Mouse (Mus musculus) lung, embryonic 16.5 days (tissue): ENCODE data around the gene Tppp3. TPM values are rescaled to one million over a fixed set of nuclear protein-coding genes. Genes with fewer than 3 reads are reported as not detected.
A peak's percentile ranks its signal among the peaks of the same experiment; 100 is the strongest.

Experiments
- ATAC-seq: fragments of 200-750 bp; cut with Nextera tagmentation; 2 replicates; pipeline ENCODE4 v1.8.0; 2017; ENCODE audit warnings: low read depth, mild to moderate bottlenecking, moderate library complexity
- H3K27ac ChIP-seq: fragments of 300-500 bp; sonication (generic); 2 replicates; pipeline ENCODE4 v1.5.1; 2014; ENCODE audit warnings: mild to moderate bottlenecking, control low read depth, low read length
- H3K27me3 ChIP-seq: fragments of 300-500 bp; sonication (generic); 2 replicates; pipeline ENCODE4 v1.6.1; 2014; ENCODE audit warnings: low read depth, low read length, mixed read lengths; ENCODE audit not compliant: control insufficient read depth, insufficient read depth
- H3K36me3 ChIP-seq: fragments of 300-500 bp; sonication (generic); 2 replicates; pipeline ENCODE4 v1.6.1; 2014; ENCODE audit warnings: low read length; ENCODE audit not compliant: control insufficient read depth, insufficient read depth
- H3K4me1 ChIP-seq: fragments of 300-500 bp; sonication (generic); replicated peaks from 2 replicates; pipeline ENCODE4 v1.6.1; 2014; ENCODE audit warnings: low read length, mixed read lengths; ENCODE audit not compliant: control insufficient read depth, insufficient read depth
- H3K4me2 ChIP-seq: fragments of 300-500 bp; sonication (generic); 2 replicates; pipeline ENCODE4 v1.6.1; 2014; ENCODE audit warnings: low read depth, low read length, control low read depth
- H3K4me3 ChIP-seq: fragments of 300-500 bp; sonication (generic); 2 replicates; pipeline ENCODE4 v1.5.1; 2014; ENCODE audit warnings: mild to moderate bottlenecking, low read length, control low read depth
- H3K9ac ChIP-seq: fragments of 300-500 bp; sonication (generic); 2 replicates; pipeline ENCODE4 v1.6.1; 2014; ENCODE audit warnings: low read length, control low read depth
- H3K9me3 ChIP-seq: fragments of 300-500 bp; sonication (generic); 2 replicates; pipeline ENCODE4 v1.6.1; 2016; ENCODE audit warnings: low read length; ENCODE audit not compliant: control insufficient read depth
- WGBS: fragments of 180-500 bp; shearing (Covaris S2); extraction: QIAGEN DNeasy Blood & Tissue Kit; methylation state at CpG from one replicate; pipeline ENCODE4 v1.1.7; 2014; 5-methylcytosine and 5-hydroxymethylcytosine counted together
- polyA plus RNA-seq: library from polyadenylated mRNA; unstranded; fragments of >200 nt; fragmentation: Nextera tagmentation; extraction: Ambion mirVana; gene quantifications from 2 replicates; pipeline ENCODE4 v1.2.1, GENCODE M21; 2015

The Tppp3 gene
- polyA plus RNA-seq, 1 experiment from 2014 or later = 83.3 TPM

DNA sequence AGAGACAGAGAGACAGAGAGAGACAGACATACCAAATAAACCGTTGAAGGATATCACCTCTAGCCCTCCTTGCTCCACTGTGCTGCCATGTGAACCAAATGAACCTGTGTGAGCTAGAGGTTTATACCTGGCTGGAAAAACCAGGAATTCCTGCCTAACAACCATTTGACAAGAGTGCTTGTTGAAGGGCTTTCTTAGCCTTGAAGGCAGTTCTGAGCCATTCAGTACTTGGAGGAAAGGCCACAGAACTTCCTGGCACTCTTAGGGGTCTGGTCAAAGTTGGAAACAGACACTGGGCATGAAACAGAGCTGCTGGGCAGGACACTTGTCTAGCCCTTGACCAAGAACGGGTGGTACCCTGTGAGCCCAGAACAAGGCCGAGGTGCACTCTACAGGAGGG, 23.2 kb upstream of the Tppp3 start:
- no peaks in the 10 kb centered on the region for H3K36me3 ChIP-seq
- no peak overlapping the region for H3K4me3 ChIP-seq
- H3K9ac ChIP-seq = no peak overlapping the region
- no peaks in the 10 kb centered on the region for H3K9me3 ChIP-seq
- 53% methylated on average over 3 of the region's 3 CpGs for WGBS
- no peaks in the 10 kb centered on the region for H3K27me3 ChIP-seq
- H3K27ac ChIP-seq = peak overlapping the region; percentile 91
- peaks cover 21% of the 10 kb centered on the region for H3K4me1 ChIP-seq
- peak overlapping the region; percentile 87 for H3K4me2 ChIP-seq
- ATAC-seq = peak; percentile 59

DNA sequence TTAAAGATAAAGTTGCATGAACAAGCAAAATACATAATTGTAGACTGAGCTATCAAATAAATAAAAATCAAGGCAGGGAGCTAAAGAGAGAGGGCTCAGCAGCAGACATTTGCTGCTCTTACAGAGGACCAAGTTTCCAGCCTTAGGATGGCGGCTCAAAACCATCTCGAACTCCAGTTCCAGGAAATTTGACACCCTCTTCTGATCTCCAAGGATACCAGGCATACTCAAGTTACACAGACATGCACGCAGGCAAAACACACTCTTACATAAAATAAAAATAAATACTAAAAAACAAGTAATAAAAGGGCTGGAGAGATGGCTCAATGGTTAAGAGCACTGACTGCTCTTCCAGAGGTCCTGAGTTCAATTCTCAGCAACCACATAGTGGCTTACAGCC, 22.2 kb upstream of the Tppp3 start:
- WGBS = 10% methylated on average over 3 of the region's 3 CpGs
- H3K27ac ChIP-seq = peak overlapping the region; percentile 91
- H3K9ac ChIP-seq = no peak overlapping the region
- no peak overlapping the region for H3K4me2 ChIP-seq
- no peaks in the 10 kb centered on the region for H3K36me3 ChIP-seq
- H3K27me3 ChIP-seq = no peaks in the 10 kb centered on the region
- no peaks in the 10 kb centered on the region for H3K9me3 ChIP-seq
- no peak overlapping the region for H3K4me3 ChIP-seq
- H3K4me1 ChIP-seq = peaks cover 21% of the 10 kb centered on the region
- no peak for ATAC-seq

DNA sequence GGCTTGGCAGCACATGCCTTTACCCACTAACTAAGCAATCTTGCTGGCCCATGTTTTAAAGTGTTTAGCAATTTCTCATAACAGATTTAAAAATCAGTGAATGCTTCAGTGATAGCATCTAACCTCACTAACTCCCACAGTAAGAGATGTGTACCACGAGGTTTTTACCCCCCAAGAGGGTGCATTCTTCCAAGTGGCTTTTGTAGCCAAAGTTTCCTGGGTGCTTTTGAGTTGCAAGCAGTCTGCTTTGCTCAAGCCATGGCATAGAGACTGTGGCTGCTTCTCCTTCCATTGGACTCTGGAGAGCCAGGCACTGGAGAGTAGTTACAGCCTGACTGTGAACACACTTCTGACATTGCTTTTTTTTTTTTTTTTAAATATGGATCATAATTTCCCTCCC, 18.0 kb upstream of the Tppp3 start:
- no peak overlapping the region for H3K27ac ChIP-seq
- 58% methylated on average over 1 of the region's 1 CpGs for WGBS
- no peaks in the 10 kb centered on the region for H3K27me3 ChIP-seq
- no peak overlapping the region for H3K9ac ChIP-seq
- H3K4me1 ChIP-seq = no peaks in the 10 kb centered on the region; the same call in 1 of the 2 replicates
- H3K36me3 ChIP-seq = no peaks in the 10 kb centered on the region
- H3K4me3 ChIP-seq = no peak overlapping the region
- no peak for ATAC-seq
- H3K4me2 ChIP-seq = no peak overlapping the region
- no peaks in the 10 kb centered on the region for H3K9me3 ChIP-seq

DNA sequence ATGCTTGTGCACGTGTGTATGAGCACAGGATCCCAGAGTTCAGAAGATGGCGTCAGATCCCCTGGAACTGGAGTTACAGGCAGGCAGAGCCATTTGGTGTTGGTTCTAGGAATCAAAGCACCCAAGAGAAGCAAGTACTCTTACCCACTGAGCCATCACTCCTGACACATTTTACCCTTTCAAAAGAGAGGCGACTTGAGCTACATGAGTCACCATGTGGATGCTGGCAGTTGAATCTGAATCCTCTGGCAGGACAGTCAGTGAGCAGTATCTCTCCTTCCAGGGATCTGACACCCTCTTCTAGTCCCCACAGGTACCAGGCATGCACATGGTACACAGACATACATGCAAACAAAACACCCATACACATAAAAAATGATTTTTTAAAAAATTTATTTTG, 16.8 kb upstream of the Tppp3 start:
- H3K4me1 ChIP-seq = no peaks in the 10 kb centered on the region
- no peak overlapping the region for H3K4me3 ChIP-seq
- no peak overlapping the region for H3K4me2 ChIP-seq
- H3K36me3 ChIP-seq = no peaks in the 10 kb centered on the region
- ATAC-seq = no peak
- no peaks in the 10 kb centered on the region for H3K27me3 ChIP-seq
- WGBS = 65% methylated on average over 3 of the region's 3 CpGs
- no peak overlapping the region for H3K9ac ChIP-seq
- no peaks in the 10 kb centered on the region for H3K9me3 ChIP-seq
- no peak overlapping the region for H3K27ac ChIP-seq

DNA sequence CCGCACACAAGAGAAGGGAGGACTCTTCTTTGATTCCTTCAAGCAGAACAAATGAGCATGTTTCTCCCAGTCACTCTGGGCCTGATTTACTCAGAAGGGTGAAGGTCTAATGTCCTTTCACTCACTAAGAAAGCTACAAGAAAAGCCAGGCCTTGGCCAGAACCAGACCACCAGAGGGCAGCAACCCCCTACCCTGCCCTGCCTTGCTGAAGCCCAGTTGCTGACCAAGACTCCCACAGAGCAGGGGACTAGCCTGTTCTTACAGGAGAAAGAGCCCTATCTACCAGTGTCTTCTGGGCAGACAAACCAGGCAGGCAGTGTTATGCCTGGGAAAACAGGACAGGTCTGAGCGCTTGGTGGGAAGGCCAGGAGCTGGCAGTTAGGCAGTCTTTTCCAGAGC, 13.1 kb upstream of the Tppp3 start:
- H3K9me3 ChIP-seq = no peaks in the 10 kb centered on the region
- no peaks in the 10 kb centered on the region for H3K27me3 ChIP-seq
- no peaks in the 10 kb centered on the region for H3K36me3 ChIP-seq
- H3K9ac ChIP-seq = no peak overlapping the region
- no peak overlapping the region for H3K4me2 ChIP-seq
- 51% methylated on average over 2 of the region's 2 CpGs for WGBS
- H3K27ac ChIP-seq = no peak overlapping the region
- ATAC-seq = peak; percentile 59; the same call in 1 of the 2 replicates
- H3K4me3 ChIP-seq = no peak overlapping the region
- peaks cover 5% of the 10 kb centered on the region; the same call in 1 of the 2 replicates for H3K4me1 ChIP-seq

DNA sequence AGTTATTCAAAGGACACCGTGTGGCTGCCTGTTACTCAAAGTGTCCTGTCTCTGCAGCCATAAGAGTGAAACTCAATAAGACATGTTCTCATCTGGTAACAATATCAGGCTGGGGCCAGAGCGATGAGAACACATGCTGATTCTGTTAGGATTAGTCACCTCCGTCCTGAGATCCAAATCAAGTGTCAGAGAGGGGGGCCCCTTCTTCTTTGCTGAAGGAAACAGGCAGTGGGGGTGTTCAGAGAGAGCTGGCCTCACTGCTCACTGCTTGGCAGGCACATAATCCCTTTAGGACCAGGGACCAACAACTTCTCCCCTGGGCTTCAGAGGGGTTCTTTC, 12.7 kb upstream of the Tppp3 start:
- H3K4me2 ChIP-seq = no peak overlapping the region
- no peaks in the 10 kb centered on the region for H3K9me3 ChIP-seq
- peaks cover 5% of the 10 kb centered on the region; the same call in 1 of the 2 replicates for H3K4me1 ChIP-seq
- no peak overlapping the region for H3K27ac ChIP-seq
- no peak overlapping the region for H3K4me3 ChIP-seq
- H3K36me3 ChIP-seq = no peaks in the 10 kb centered on the region
- no peak for ATAC-seq
- H3K9ac ChIP-seq = no peak overlapping the region
- WGBS = 71% methylated on average over 3 of the region's 3 CpGs
- no peaks in the 10 kb centered on the region for H3K27me3 ChIP-seq

DNA sequence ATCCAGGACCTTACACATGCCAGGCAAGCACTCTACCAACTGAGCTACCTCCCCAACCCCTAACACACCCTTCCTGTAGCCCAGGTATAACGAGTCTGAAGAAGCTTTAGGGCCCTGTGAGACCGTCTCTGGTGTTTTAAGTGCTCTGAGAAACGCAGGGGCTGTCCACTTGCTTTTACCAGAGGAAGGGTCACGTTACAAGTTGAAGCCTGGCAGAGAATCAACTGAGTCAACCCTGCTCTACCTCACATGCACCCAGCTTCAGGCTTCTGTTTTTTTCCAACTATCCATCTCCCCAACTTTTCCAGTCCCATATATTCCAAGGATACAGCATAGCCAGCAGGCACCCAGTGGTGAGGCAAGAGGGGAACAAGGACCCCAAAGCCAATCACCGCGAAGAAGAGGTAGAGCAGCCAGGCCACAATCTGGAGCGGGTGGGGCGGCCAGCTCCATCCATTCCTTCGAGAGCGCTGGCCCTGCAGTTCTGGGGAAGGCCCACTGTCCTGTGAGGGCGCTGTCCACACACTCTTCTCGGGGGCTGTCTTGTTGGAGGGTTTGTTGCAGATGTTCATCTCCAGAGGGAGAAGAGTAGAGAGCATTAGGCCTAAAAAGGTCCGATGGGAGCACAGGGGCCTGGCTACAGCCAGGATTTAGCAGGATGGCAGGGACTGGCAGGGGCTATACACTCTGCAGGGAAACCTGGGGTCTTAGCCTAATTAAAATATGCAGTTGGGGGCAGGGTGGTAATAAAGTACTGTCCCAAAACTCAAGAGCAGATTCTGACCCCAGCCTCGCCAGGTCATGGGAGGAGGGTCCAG, 12.1 kb upstream of the Tppp3 start:
- H3K4me3 ChIP-seq = no peak overlapping the region
- no peaks in the 10 kb centered on the region for H3K9me3 ChIP-seq
- no peaks in the 10 kb centered on the region for H3K27me3 ChIP-seq
- ATAC-seq = peak; percentile 45; the same call in 1 of the 2 replicates
- H3K9ac ChIP-seq = no peak overlapping the region
- H3K4me2 ChIP-seq = no peak overlapping the region
- no peaks in the 10 kb centered on the region for H3K36me3 ChIP-seq
- WGBS = 49% methylated on average over 14 of the region's 14 CpGs
- peaks cover 5% of the 10 kb centered on the region; the same call in 1 of the 2 replicates for H3K4me1 ChIP-seq
- no peak overlapping the region for H3K27ac ChIP-seq

DNA sequence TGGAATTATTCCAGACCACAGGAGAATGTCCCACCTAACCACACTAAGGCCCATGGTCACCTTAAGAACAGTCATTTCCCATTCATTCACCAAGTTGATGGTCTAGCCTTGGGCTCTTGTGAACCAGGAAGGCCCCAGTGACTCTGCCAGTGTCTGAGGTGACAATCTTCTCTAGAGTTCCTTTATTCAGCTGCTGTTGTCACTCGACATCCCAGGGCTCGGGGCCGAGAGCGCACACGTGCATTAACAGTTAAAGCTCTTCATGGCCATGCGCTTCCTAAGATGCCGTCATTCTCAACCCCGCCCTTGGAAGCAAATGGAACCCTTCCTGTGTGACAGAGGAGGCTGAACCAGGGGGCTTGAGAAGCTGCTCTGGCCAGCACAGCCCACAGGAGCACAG, 10.8 kb upstream of the Tppp3 start:
- Histone ChIP-seq H3K4me1 (peaks cover 5% of the 10 kb centered on the region; the same call in 1 of the 2 replicates), H3K36me3 (no peaks in the 10 kb centered on the region), H3K9ac (no peak overlapping the region), H3K27me3 (no peaks in the 10 kb centered on the region), H3K27ac (no peak overlapping the region), H3K9me3 (no peaks in the 10 kb centered on the region), H3K4me2 (no peak overlapping the region), H3K4me3 (no peak overlapping the region)
- no peak for ATAC-seq
- WGBS = 78% methylated on average over 8 of the region's 8 CpGs

DNA sequence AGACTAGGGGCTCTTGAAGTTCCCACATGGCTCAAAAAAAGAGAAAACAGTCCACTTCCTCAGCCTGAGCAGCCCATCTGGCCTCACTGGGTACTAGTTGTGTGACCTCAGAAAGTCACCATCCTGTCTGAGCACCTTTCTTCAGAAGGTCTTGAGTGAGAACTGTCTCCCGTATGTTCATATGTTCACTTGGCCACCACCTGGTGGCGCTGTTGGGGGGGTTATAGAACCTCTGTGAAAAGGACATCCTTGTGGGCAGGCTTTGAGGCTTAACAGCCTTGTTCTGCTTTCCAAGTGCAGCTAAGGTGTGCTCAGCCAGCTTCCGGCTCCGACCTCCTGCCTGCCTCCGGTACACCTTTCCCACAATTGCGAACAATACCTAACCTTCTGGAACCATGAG, 10.1 kb upstream of the Tppp3 start:
- H3K4me2 ChIP-seq = no peak overlapping the region
- peaks cover 5% of the 10 kb centered on the region; the same call in 1 of the 2 replicates for H3K4me1 ChIP-seq
- H3K36me3 ChIP-seq = no peaks in the 10 kb centered on the region
- no peak for ATAC-seq
- H3K27me3 ChIP-seq = no peaks in the 10 kb centered on the region
- no peak overlapping the region for H3K9ac ChIP-seq
- H3K4me3 ChIP-seq = no peak overlapping the region
- WGBS = 76% methylated on average over 6 of the region's 6 CpGs
- no peaks in the 10 kb centered on the region for H3K9me3 ChIP-seq
- no peak overlapping the region; the same call in 1 of the 2 replicates for H3K27ac ChIP-seq
